In the genomic region with DNA sequence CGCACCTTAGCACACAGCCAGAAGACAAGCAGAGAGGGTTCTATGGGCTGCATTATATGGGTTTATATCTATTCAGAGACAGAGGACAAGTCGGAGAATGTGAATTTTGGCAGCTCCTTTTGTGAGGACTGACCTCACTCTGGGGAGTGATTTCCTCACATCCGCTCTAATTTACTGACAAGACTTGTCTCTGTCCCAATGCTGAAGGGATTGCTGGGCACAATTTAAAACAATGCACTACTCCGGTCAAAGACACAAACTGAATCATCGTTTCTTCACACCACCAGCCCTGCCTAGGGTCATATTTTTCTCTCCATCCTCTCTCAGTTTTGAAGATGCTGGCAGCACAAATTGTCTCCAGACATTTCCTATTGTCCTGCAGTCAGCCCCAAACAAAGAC, we compare ENCODE assay signal across 20 mouse cellular contexts.
DNase-seq lines count a peak whose midpoint lies in the region; ATAC-seq and TF ChIP-seq lines count a peak whose summit lies in the region.
"Had no signal": no experiment of that assay in that cellular context is flagged by ENCODE, and none has a peak within 500 bp of the region (broad histone marks: within the 10 kb centered on the region; RNA-seq: fewer than 3 reads in every experiment).

No protein-coding gene starts in this region.

- no peaks in the 10 kb centered on the region for H3K4me1 ChIP-seq in kidney, adult 2 months (ENCODE audit: control insufficient read depth, insufficient read depth, low read length)
- no peaks in the 10 kb centered on the region for H3K4me1 ChIP-seq in liver, postnatal 0 days (ENCODE audit: insufficient read depth)
- no peaks in the 10 kb centered on the region for H3K4me1 ChIP-seq in liver, embryonic 12.5 days
- H3K4me1 ChIP-seq: forebrain, embryonic 13.5 days; heart, embryonic 10.5 days; heart, embryonic 15.5 days; liver, embryonic 15.5 days had no signal

- 0 out of 2 replicates have a peak, but pooled peaks have one; percentile 44 for TF ChIP-seq EP300 in liver, postnatal 0 days (IDR thresholded peaks at IDR 0.05; ENCODE audit: low read depth)

- no peak overlapping the region for H3K27ac ChIP-seq in kidney, adult 2 months (ENCODE audit: insufficient read depth, low read depth, low read length)
- no peak overlapping the region for H3K27ac ChIP-seq in liver, postnatal 0 days (ENCODE audit: low read depth)
- H3K27ac ChIP-seq in liver, embryonic 12.5 days, result no peak overlapping the region
- H3K27ac ChIP-seq: forebrain, embryonic 13.5 days; heart, embryonic 10.5 days; heart, embryonic 15.5 days; liver, embryonic 15.5 days had no signal

- no peak for TF ChIP-seq CTCF in kidney, adult 2 months (conservative IDR thresholded peaks at IDR 0.05; ENCODE audit: insufficient read depth, insufficient read length, low read depth, low read length)
- TF ChIP-seq CTCF in liver, postnatal 0 days (IDR thresholded peaks at IDR 0.05; ENCODE audit: low read depth), result no peak

- H3K9me3 ChIP-seq in liver, postnatal 0 days (ENCODE audit: low read length), result no peaks in the 10 kb centered on the region
- H3K9me3 ChIP-seq in liver, embryonic 12.5 days (replicated peaks), result no peaks in the 10 kb centered on the region
- H3K9me3 ChIP-seq: forebrain, embryonic 13.5 days; heart, embryonic 10.5 days; heart, embryonic 15.5 days; liver, embryonic 15.5 days had no signal

- H3K9ac ChIP-seq in liver, postnatal 0 days (replicated peaks), result no peak overlapping the region
- no peak overlapping the region for H3K9ac ChIP-seq in liver, embryonic 12.5 days
- H3K9ac ChIP-seq: forebrain, embryonic 13.5 days; heart, embryonic 15.5 days; liver, embryonic 15.5 days had no signal

- H3K4me3 ChIP-seq in kidney, adult 2 months (ENCODE audit: insufficient read depth, low read depth, low read length), result no peak overlapping the region
- no peak overlapping the region for H3K4me3 ChIP-seq in liver, postnatal 0 days (ENCODE audit: low read depth, low read length)
- no peak overlapping the region for H3K4me3 ChIP-seq in liver, embryonic 12.5 days
- H3K4me3 ChIP-seq: forebrain, embryonic 13.5 days; heart, embryonic 10.5 days; heart, embryonic 15.5 days; liver, embryonic 15.5 days had no signal

- no peaks in the 10 kb centered on the region; the same call in 1 of the 2 replicates for H3K27me3 ChIP-seq in kidney, adult 2 months (replicated peaks; ENCODE audit: control insufficient read depth, insufficient read depth, low read length)
- no peaks in the 10 kb centered on the region for H3K27me3 ChIP-seq in liver, postnatal 0 days (ENCODE audit: insufficient read depth, low read length)
- no peaks in the 10 kb centered on the region for H3K27me3 ChIP-seq in liver, embryonic 12.5 days (replicated peaks)
- H3K27me3 ChIP-seq: heart, embryonic 15.5 days; liver, embryonic 15.5 days had no signal

- no peak for TF ChIP-seq POLR2A in kidney, adult 2 months (IDR thresholded peaks at IDR 0.05; ENCODE audit: low read depth, low read length)

- no peaks in the 10 kb centered on the region for H3K36me3 ChIP-seq in kidney, adult 2 months (ENCODE audit: control insufficient read depth, insufficient read depth, low read length)
- H3K36me3 ChIP-seq in liver, postnatal 0 days (replicated peaks; ENCODE audit: insufficient read depth, low read length), result no peaks in the 10 kb centered on the region
- no peaks in the 10 kb centered on the region for H3K36me3 ChIP-seq in liver, embryonic 12.5 days
- H3K36me3 ChIP-seq: heart, embryonic 10.5 days; heart, embryonic 15.5 days; liver, embryonic 15.5 days had no signal

- no peak for ATAC-seq in liver, postnatal 0 days
- ATAC-seq in liver, embryonic 12.5 days, result no peak
- ATAC-seq: forebrain, embryonic 13.5 days; hindbrain, embryonic 16.5 days had no signal

- H3K4me2 ChIP-seq in liver, postnatal 0 days (ENCODE audit: low read depth, low read length), result no peak overlapping the region
- no peak overlapping the region for H3K4me2 ChIP-seq in liver, embryonic 12.5 days
- H3K4me2 ChIP-seq: forebrain, embryonic 13.5 days; heart, embryonic 15.5 days; liver, embryonic 15.5 days had no signal

- peak; percentile 17 for DNase-seq in kidney, adult 2 months
- DNase-seq in kidney, adult 11 months, result no peak
- DNase-seq in liver, postnatal 0 days, result no peak
- peak; percentile 6 for DNase-seq in ES-CJ7 (ENCODE audit: low read depth, low spot score)
- peak; percentile 40 for DNase-seq in Muller cell, postnatal 12 days (ENCODE audit: inconsistent ontology term)
- DNase-seq in frontal cortex, postnatal 36 days (ENCODE audit: low spot score in 2 of 2), result no peak
- DNase-seq: B cell, adult 2 months; cerebellum, adult 9-10 months; cerebellum, postnatal 36 days; gastrocnemius, postnatal 14 days; layer of hippocampus, postnatal 36 days; left cerebral cortex, postnatal 4 days; midbrain, embryonic 14.5 days; thymus, postnatal 4 days had no signal

- 63% methylated on average over 5 of the region's 5 CpGs for WGBS in kidney, adult 2 months
- 60% methylated on average over 5 of the region's 5 CpGs for whole genome bisulfite sequencing in liver, postnatal 0 days (ENCODE audit: insufficient replicate concordance)
- 68% methylated on average over 5 of the region's 5 CpGs for WGBS in liver, embryonic 12.5 days (ENCODE audit: insufficient replicate concordance)

Comparison
In these comparisons a context has a peak if more than half of its experiments do, and no peak if none do; other contexts are left out.
1. DNase-seq: peak in kidney, adult 2 months (single experiment), ES-CJ7 (single experiment) and Muller cell, postnatal 12 days (single experiment); none in kidney, adult 11 months (single experiment), liver, postnatal 0 days (single experiment) and frontal cortex, postnatal 36 days (0 of 2).